Mouse (Mus musculus): ENCODE data around the gene Wnt6. TPM values are rescaled to one million over a fixed set of nuclear protein-coding genes. Genes with fewer than 3 reads are reported as not detected.
A peak's percentile ranks its signal among the peaks of the same experiment; 100 is the strongest.

Gene Wnt6
- total RNA-seq, 2 experiments from 2014 or later, result 3.5 to 5.1 TPM

DNA sequence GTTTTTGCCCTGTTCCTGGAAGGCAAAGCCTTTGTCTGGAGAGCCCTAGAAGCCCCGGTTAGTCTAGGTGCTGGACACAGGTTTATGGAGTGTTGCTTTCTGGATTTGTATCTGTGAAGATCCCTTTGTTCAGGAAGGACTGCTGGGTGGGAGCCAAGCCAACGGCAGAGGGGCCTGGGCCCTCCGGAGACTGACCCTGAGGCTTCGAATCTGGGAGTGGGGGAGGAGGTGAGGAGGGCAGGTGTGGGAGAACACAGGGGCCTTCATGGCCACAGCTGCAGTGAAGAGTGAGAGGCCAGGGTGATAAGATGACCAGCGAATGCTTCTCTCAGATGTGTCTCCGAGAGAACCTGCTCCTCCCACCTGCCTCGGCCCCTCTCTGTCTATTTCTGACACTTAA is 2.4 kb downstream of the Wnt6 start:
- no peak for DNase-seq
- intact Hi-C loops (cut with DNase I), result no loop called here

DNA sequence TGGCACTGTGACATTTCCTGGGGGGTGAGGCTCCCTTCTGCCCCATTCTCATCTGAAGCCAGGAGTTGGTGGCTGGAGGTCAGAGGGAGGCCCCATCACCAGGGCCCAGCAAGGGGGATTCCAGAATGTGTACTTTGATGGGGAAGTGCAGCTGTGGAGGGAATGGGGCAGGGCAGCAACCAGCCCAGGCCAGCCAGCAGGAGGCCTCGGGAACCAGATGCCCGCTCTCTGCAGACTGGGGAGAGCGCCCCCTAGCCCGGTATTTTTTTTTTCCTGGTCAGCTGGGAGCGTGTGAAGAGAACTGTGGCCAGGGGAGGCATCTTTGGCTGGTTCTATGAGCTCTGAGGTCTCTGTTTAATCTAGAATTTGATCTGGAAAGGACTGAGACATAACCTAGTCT is 4.1 kb downstream of the Wnt6 start:
- no peak for DNase-seq
- intact Hi-C loops (cut with DNase I), result no loop called here

DNA sequence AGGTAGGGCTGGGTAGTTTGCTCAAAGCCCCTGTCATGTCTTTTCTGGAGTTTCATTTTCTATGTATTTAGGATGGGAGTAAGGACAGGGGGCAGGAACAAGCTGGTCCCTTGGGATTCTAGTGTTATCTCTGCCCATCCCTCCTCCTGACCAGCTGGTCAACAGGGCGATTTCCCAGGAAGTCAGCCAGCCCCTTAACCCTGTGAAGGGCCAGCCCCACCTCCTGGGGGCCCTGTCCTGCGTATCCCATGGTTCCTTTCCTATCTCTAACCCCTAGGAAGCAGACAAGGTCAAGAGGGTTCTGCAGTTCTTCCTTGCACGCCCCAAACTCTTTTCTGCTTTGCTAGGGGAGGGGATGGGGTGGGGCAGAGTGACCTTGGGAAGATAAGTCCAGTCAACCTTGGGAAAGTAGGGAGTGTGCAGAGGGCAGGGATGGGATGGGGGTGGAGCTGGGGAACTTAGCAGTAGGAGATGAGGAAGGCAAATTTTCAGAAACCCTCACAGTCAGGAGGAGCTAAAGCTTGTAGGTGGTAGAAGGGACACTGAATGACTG is 7.3 kb downstream of the Wnt6 start:
- no peak for DNase-seq
- intact Hi-C loops (cut with DNase I), result no loop called here

DNA sequence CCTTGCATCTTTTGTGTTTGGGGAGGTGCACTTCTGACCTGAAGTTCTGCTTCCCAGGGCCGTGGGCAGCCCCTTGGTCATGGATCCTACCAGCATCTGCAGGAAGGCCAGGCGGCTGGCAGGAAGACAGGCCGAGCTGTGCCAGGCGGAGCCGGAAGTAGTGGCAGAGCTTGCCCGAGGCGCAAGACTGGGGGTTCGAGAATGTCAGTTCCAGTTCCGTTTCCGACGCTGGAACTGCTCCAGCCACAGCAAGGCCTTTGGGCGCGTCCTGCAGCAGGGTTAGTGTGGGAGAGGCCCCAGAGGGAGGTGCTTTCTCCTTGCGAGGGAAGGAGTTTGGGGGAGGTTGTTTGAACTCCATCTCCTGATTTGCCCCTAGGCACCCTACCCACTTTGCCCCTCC is 10.4 kb downstream of the Wnt6 start:
- DNase-seq, result no peak
- intact Hi-C loops (cut with DNase I), result no loop called here

DNA sequence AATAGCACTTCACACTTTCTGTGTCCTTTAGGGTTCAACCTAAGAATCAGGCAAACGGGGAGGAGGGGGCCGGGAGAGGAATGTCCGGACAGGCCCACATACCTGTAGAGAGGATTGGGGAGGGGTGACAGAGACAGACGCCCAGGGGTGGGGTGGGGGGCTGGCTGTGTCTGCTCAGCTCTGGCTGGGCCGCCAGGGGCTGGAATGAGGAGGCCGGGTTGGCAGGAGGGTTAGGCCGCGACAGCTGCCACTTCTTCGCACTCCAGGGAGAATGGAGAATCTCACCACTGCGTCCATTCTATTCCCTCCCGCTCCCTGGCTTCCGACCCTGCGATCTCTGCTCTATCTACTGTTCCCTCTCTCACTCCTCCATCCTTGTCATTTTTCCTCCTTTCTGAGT is 11.9 kb downstream of the Wnt6 start:
- intact Hi-C loops (cut with DNase I), result no loop called here
- no peak for DNase-seq

DNA sequence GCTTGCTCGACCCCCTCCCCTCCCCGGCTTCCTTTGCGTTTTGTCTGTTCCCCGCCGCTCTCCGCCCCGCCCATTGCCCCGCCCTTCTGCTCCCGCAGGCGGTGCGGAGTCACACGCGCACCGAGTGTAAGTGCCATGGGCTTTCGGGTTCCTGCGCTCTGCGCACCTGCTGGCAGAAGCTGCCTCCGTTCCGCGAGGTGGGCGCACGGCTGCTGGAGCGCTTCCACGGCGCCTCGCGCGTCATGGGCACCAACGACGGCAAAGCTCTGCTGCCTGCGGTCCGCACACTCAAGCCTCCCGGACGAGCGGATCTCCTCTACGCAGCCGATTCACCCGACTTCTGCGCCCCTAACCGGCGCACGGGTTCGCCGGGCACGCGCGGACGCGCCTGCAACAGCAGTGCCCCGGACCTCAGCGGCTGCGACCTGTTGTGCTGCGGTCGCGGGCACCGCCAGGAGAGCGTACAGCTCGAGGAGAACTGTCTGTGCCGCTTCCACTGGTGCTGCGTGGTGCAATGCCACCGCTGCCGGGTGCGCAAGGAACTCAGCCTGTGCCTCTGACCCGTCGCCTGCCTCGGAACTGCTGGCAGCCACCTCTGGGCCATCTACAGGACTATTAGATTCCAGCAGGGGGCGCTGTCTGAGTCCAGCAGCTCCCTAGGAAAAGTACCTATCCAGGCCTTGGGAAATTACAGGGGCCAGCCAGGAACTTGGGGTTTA is 12.5 kb downstream of the Wnt6 start:
- intact Hi-C loops (cut with DNase I), result no loop called here
- DNase-seq, result peak; percentile 69

DNA sequence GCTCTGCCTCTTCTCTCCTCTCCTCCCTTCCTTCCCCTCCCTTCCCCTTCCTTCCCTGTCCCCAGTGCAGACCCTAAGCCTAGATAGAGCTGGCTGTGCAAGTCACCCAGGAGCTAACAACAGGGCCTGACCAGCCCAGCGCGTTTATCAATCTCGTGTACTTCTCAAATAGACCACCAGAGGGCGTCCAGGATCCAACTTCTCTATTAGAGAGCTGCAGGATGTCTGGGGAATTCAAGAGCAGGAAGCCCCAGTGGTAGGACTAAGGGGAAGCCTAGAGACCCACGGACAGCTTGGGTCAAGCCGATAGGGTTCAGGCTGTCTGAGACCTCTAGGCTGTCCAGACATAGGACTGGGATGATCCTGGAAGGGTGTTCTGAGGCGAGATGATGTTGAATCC is 16.2 kb downstream of the Wnt6 start:
- intact Hi-C loops (cut with DNase I), result no loop called here
- DNase-seq, result peak; percentile 74

DNA sequence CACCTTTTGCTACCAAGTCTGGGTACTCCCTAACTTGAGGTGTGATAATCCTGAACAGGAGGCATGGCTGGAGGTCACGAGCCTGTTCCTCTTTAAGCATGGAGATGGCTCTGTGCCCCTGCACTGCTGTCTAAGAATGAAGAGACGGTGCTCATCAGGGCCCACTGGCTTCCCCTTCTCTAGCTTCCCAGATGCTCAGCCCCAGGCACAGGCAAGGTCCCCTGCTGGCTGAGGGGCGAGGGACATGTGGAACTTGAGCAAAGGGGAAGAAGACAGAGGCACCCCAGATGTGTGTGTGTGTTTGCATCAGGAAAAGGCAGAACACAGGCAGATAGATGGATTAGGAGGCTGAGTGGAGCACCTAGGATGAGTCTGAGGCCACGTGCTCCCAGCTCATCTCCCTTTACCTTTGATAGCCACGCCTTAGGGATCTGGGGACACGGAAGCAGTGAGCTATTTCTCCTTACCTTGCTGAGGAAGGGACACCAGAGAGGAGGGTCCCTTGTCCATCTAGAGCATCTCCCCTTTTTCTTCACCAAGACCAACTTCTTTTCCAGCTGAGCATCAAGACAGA is 17.0 kb downstream of the Wnt6 start:
- intact Hi-C loops (cut with DNase I), result no loop called here
- DNase-seq, result no peak

DNA sequence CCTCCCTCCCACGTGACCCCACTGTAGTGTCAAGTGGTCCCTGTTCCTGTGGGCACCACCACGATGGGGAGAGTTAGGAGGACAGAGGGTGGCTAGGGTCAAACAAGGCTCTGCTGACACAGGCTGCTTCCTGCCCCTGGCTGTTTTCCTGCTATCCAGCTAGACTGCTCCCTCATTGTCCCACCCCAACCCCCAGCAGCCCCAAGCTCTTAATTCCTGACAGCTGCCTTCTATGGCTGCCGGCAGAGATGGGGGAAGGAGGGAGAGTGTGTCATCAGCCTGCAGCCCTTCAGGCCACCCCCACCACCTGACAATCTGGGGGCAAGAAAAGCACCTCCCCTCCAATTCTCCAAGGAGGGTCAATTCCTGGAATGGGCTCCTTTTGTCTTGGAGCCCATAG is 18.4 kb downstream of the Wnt6 start:
- intact Hi-C loops (cut with DNase I), result no loop called here
- DNase-seq, result no peak

DNA sequence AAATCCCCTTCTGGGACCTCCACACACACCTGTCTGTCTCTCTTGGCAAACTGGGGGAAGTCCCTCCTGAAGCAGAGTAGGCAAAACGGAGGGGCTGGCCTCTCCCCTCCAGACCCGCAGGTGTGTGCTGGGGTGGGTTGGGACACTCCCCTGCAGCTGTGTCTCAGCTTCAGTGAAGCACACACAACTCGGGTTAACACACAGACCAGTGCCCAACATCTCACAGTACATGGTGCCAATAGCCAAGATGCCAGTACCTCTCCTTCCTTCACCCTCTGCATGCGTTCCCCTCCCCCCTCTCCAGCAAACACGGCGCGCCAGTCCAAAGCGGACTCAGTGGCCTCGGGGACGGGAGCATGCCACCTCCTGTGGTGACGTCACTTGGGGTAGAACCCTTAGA is 19.6 kb downstream of the Wnt6 start, which contains the start of gene Wnt10a:
Wnt10a (plus strand) TSS at position 268 of the 400 bp plus-strand sequence.
- DNase-seq, result no peak
- intact Hi-C loops (cut with DNase I), result no loop called here

DNA sequence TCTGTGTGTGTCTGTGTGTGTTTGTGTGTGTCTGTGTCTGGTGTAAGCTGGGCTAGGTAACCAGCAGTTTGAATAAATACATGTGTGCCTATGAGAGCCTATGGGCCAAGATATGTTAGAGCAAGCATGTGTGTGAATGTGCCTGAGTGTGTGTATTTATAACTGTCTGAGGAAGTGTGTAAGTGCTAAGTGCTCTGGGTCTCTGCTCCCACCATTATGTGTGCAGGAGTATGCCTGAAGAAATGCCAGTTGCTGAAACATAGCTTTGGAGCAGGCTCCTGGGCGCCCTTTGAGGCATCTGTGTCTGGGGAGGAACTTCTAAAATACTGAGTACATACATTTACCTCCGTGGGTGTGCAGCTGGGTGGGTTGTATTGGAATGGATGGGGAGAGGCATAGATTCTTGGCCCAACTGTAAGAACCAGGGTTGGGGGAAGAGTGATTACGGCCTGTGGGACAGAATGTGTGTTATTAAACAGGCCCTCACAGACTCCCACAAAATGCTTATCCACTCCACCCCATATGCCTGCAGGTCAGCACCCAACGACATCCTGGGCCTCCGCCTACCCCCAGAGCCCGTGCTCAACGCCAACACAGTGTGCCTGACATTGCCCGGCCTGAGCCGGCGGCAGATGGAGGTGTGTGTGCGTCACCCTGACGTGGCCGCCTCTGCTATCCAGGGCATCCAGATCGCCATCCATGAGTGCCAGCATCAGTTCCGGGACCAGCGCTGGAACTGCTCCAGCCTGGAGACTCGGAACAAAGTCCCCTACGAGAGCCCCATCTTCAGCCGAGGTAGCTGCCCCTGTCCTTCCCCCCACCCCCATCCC is 21.4 kb downstream of the Wnt6 start:
- no peak for DNase-seq
- intact Hi-C loops (cut with DNase I), result no loop called here

DNA sequence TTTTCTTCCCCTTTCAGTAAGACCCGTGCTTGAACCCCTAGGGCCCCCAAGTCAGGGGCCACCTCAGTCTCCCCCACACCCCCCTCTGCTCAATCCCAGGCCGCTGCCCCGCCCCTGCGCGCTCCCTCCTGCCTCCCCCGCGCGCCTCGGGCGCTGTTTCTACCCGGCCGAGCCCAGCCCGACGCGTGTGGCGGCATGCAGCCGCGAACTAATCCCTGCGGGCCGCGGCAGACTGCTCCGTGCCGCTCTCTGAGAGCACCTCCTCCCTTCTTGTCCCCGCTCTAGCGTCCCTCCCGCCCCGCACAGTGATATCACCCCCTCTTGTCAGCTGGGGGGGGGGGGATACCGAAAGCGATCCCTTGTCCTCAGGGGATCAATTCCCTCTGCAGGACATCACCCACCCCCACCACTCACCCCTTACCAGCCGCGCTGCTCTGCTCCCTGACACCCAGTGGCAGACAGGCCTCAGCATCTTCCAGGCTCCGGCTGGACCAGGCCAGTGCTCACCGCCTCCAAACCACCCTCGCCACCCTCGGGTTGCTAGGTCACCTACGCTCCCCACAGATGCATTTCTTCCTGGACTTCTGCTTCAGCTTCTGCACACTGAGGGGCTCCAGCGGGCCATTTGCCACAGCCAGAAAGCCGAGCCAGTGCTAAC is 22.9 kb downstream of the Wnt6 start:
- no peak for DNase-seq
- intact Hi-C loops (cut with DNase I), result no loop called here

DNA sequence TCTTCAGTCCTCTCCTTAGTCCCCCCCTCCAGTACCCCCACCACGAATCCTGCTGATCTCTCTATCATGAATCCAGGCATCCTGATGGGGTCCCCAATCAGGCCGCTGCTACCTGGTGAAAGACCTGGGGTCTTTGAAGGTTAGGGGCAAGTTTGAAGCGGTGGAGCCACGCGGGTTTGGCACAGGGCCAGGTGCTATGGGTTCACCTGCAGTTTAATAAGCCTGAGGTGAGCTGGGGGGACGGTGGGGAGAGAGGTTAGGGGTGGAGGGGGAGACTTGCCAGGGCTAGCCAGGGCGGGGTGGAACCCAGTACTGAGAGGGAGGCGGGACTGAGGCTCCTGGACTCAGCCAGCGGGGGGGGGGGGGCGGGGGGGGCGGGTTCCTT is 23.4 kb downstream of the Wnt6 start:
- intact Hi-C loops (cut with DNase I), result no loop called here
- no peak for DNase-seq

DNA sequence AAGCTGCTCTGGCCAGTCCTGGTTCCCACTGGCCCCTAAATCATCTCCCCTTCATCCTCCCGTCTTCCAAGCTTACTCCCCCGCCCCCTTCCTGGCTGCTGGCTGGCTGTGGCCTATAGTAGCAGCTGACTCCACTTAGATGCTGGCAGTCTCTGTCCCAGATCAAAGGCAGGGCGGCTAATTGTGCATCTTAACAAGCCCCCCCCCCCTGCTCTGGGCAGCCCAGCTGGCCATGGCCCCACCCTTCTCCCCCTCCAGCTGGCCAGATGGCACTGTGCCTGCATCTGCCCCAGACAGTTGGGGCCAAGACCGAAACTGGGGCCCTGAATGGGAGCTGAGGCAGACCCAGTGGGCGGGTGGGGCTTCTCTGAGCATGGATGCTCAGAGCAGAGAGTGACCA is 25.8 kb downstream of the Wnt6 start:
- peak; percentile 94 for DNase-seq
- intact Hi-C loops (cut with DNase I), result no loop called here

DNA sequence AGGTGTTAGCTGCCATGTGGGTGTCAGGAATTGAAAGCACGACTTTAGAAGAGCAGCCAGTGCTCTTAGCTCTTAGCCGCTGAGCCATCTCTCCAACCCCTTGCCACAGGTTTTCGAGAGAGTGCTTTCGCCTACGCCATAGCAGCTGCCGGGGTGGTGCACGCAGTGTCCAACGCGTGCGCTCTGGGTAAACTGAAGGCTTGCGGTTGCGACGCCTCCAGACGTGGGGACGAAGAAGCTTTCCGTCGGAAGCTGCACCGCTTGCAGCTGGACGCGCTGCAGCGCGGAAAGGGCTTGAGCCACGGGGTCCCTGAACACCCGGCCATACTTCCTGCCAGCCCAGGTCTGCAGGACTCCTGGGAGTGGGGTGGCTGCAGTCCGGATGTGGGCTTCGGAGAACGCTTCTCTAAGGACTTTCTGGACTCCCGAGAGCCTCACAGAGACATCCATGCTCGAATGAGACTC is 28.8 kb downstream of the Wnt6 start:
- intact Hi-C loops (cut with DNase I), result no loop called here
- DNase-seq, result no peak

DNA sequence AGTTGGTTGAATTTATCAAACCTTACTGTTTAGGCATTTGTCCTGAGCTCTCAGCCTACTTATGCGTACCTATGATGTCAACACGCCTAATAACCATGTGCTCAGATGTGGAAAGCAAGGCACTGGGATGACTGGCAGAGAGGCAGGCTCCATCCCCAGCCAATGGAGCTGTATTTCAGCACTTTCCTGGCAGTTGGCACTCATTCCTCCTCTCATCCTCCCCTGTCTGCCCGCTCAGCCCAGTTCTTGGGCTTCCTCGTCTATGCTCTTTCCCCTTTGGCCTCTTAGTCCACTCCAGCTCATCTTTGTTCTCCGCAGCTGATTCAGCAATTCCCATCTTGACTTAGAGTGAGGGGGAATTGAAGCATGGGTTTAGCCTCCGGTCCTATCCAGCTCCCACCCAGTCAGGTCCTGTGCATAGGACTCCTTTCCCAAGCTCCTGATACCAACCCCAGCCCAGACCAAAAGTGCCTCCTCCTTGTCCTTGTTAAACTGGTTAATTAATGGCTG is 30.0 kb downstream of the Wnt6 start:
- intact Hi-C loops (cut with DNase I), result no loop called here
- no peak for DNase-seq

DNA sequence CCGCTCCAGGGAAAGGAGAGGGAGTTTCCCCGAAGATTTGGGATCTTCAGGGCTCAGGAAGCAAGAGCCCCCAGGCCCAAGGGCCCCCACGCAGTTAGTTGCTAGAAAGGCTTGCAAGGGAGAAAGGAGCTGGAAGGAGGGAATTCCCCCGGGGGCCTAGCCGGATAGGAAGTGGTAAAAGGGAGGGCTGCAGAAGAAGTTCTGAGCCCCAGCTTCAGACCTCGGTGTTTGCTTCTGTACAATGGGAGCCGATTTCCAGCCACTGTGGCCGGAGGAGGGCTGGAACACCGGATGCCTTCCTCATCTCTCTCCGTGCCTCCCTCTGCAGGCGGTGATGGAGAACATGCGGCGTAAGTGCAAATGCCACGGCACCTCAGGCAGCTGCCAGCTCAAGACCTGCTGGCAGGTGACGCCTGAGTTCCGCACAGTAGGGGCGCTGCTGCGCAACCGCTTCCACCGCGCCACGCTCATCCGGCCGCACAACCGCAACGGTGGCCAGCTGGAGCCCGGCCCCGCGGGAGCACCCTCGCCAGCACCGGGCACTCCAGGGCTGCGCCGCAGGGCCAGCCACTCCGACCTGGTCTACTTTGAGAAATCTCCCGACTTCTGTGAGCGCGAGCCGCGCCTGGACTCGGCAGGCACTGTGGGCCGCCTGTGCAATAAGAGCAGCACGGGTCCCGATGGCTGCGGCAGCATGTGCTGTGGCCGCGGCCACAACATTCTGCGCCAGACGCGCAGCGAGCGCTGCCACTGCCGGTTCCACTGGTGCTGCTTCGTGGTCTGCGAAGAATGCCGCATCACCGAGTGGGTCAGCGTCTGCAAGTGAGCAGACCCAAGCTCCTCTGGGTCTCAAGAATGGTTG is 31.3 kb downstream of the Wnt6 start:
- intact Hi-C loops (cut with DNase I), result no loop called here

DNA sequence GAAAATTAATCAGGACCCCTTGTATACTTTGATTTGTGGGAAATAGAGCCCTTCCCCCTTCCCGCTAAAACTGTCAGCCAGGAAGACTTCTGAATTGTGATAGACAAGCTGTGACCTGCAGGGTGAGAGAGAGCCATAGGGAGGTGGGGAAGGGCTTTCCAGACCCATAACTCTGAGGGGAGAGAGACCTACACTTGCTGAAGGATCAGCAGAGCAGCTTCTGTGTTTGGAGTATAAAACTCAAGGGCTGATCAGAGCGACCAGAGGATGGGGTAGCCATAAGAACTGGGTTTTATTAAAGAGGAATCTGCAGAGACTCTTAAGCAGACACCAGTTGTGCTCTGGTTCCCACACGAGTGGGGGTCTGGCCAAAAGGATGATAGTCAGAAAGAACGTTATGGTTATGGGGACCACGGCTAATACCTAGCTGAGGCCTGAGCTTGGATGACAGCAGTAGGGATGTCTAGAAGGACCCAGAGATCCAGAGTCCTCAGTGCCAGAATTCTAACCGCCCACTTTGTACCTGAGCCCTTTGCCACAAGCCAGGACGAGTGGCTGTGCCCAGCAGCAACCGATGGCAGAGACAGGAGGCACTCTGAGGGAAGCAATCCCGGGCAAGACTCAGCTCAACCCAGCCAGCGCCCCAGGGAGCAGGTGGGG is 32.6 kb downstream of the Wnt6 start:
- intact Hi-C loops (cut with DNase I), result no loop called here
- DNase-seq, result no peak

More for the DNA sequence above, 31.3 kb downstream of the Wnt6 start:
- DNase-seq, result no peak

DNA sequence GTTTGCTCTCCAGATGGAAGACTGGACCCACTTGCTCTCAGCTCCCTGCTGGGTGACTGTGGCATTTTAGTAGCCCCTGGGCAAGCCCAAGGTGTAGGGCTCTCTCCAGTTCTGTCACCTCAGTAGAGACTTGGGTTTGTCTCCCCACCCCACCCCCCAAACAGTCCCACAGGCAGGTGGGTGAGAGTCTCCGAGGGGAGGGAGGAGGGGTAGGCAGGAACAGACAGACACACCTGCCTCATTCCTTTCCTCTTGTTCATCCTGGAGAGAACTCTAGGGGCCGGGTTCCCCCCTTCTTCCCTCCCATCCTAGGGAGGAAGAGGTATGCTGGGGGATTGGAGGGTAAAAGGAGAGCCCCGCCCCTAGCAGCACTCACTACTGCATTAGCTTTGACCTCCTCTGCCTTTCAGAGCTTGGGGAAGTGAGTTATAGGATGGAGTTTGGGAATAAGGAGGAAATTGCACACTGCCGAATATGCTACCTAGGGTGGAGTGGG is 33.7 kb downstream of the Wnt6 start:
- intact Hi-C loops (cut with DNase I), result loop anchor here (5.0 kb wide), 1 partner anchor 52 kb away; no protein-coding TSS in a partner anchor

More for the DNA sequence above, 33.7 kb downstream of the Wnt6 start:
- no peak for DNase-seq
